Mouse (Mus musculus) CD8-positive naive resting alpha-beta T cell, adult 2 months (primary cell): ENCODE measurements at regions not wholly inside any gene's neighbourhood (a gene's known extent, or its start where the extent isn't known, plus 50 kb on each side); places are given as distances from the start of the nearest gene placed in this dataset.

Experiments
- DNase-seq, 2 experiments: peaks; one replicate each; pipeline ENCODE4 v3.0.0; 2022; ENCODE audit warnings: low read depth in 2 of 2, low spot score in 2 of 2

- no peak for DNase-seq
Observed at GRCm38 (mm10) chr6:99786977-99787376, 60.8 kb upstream of the Prok2 start.

- DNase-seq: peak in 1 of 2 experiments; percentile 8
Observed at GRCm38 (mm10) chr6:99785212-99785611, 59.0 kb upstream of the Prok2 start.

GRCm38 (mm10) chr6:99784804-99785203 lies 58.6 kb upstream of the Prok2 start:
- DNase-seq: no peak

GRCm38 (mm10) chr6:99784285-99784684 lies 58.1 kb upstream of the Prok2 start:
- no peak for DNase-seq

GRCm38 (mm10) chr6:99782996-99783395 lies 56.8 kb upstream of the Prok2 start:
- peak; percentile 16 to 34 for DNase-seq
